Mouse (Mus musculus) forelimb bud, embryonic 11.5 days (tissue): ENCODE measurements around the gene Rtp2.

Source experiments
- DNase-seq: peaks from one replicate; pipeline ENCODE4 v3.0.0-alpha.2; 2012; ENCODE audit warnings: low read depth, low spot score

The Rtp2 gene

DNA sequence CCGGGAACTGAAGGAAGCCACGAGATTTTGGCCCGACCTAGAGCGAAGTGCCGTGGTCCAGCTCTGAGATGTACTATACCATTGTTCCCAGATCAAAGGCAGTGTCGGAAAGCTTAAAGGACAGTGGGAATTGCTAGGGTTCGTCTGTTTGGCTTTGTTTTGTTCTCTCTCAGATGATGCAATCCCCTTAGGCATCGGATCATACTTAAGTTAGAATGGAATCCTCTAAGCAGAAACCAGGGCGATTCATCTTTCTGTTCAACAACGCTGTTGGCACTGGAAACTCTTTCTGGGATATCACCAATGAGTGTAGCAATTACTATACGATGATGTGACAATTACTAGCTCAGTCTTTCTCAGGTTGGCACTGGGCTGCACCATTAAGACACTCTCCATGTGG, at the start of gene Rtp2:
Gene Rtp2, minus strand, starts transcription at position 101 of the 400 bp plus-strand sequence.
- no peak for DNase-seq

DNA sequence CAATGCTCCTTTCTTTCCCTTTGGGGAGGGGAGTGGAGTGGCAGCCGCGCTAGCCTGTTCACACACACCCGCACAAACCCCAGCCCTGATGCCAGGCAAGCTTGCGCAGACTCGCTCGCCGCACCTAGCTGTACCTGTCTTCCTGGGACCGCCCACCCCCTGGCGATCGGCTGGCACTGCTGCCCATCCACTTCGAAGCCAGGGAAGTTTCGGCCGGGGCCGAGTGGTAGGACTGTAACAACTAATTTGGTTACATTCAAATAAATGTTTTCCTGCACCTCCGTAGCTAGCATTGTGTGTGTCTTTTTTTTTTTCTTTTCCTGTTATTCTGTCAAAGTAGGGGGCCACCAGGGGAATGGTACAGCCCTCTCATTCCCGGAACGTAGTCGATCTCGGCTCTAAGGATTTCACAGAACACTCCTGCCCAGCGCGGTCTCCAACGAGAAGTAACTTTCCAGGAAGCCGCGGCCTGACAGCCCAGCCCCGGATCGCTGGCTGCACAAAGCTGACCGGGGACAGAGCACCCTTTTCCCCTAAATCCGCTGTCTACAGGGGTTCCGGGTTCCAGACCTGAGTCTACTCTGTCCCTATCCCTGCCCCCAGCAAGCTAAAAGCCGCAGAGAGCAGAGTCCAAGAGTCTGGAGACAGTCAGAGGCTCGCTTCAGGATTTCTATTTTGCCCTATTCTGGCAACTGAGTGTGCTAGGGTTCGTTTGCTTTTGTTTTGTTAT, 49.0 kb upstream of the Rtp2 start:
- no peak for DNase-seq

GRCm38 (mm10) chr16:23980201-23980870, 48.1 kb upstream of the Rtp2 start:
- no peak for DNase-seq

DNA sequence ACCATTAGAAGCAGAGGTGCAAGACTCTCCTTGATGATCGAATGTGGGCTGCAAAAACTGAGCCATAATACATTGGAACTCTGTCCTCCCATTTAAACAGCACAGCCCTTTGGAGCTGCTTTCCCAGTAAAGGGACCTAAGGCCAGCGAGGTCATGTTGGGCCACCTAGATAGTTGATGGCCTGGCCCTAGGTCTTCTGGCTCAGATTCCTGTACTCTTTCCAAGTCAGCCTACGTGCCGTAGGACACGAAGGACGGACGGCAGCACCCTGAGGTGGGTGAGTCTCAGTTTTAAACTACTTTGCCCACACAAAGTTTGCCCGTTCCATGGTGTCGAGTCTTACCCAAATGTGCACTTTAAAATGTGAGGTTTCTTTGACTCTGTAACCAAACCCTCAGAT, 47.3 kb upstream of the Rtp2 start:
- no peak for DNase-seq

DNA sequence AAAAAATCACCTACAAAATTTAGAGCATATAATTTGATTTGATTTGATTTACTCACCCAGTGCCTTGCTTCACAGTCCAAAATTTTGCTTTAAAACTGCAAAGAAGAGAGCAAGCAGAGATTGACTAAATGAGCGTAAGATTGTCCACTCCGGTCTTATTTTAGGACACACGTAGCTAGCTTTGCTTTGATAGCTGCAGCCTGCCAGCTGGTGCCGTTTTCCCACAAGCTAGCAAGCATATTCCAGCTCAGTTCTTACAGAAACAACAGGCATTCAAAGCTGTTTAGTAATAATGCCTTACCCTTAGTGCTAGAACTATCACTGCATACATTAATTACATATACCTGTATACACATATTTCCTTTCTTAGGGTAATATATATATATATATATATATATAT, 46.3 kb upstream of the Rtp2 start:
- DNase-seq, result no peak

- DNase-seq, result no peak
These were observed 45.5 kb upstream of the Rtp2 start for GRCm38 (mm10) chr16:23977732-23978131.

DNA sequence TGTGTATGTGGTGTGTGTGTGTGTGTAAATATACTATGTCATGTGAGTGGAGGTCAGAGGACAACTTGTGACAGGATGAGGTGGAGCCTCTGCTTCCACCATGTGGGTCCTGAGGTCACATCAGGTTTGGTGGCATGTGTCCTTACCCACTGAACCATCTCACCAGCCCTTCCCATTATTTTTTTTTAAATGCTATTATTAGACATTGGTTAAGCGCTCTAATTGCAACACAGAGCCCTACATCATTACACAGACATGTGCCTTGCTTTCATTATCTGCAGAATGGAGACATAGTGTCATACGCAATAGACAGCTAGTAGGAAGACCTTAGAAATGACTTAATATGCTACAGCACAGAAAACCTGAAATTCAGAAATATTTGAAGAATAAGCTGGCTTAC, 44.0 kb upstream of the Rtp2 start:
- no peak for DNase-seq

- no peak for DNase-seq
These were observed 41.6 kb upstream of the Rtp2 start for GRCm38 (mm10) chr16:23973635-23974367.

DNA sequence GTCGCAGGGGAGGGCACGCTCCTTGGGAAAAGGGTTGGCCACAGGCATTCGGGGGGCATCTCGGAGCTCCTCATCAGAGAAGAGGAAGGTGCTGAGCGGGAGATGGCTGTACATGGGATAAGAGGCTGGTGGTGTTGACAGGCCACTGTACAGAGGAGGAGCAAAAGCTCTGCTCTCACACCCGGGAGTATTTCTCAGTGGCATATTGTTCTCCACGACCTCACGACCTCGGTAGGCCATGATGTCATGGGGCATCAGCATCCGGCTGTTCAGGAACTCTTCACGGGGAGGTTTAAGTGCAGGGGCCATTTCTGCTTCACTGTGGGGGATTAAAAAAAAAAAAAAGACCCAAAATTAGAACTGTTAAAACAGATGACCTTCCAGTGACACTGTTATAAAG, 40.7 kb upstream of the Rtp2 start:
- DNase-seq, result no peak

DNA sequence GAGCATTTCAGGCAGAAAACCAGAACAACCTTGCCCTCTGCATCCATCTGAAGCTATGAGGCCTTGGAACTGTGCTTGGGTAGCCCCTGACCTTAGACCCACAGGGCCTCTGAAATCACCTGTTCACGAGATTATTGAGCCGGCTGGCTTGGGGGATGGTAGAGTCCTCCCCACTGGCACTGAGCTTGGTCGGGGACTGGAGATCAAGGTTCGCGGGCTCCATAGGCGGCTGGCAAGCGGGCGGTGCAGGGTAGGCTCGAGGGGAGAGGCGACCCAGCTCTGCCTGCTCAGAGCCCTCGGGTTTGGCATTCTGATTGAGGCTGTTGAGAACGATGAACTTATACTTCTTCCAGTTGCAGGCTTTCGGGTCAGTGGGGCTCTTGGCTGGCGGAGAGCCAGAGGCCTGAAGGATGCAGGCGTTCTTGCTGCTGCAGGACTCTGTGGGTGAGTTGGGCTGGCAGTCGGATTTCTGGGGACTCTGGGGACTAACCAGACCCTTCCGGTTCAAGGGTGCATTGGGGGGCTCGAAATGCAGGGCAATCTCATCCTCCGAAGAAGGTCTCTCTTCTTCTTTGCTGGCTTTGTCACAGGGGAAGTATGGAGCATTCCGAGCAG, 40.0 kb upstream of the Rtp2 start:
- DNase-seq, result no peak

- no peak for DNase-seq
These were observed 37.7 kb upstream of the Rtp2 start for GRCm38 (mm10) chr16:23969919-23970318.

DNA sequence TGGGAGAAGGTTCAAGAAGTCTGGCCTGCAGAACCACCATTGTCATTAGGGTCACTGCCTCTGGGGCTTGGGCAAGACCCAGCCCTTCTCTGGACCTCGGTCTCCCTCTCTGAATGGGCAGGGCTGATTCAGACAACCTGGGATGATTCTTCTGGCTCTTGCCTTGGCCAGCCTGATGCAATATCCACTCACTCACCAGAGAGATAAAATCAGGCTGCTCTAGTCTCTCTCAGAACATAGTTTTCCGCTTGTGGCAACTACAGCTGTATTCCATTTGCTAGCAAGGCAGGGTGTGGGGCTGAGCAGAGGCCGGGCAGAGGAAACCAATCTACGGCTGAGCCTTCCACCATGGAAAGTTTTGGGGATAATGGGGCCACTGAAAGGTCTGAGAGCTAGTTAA, 36.7 kb upstream of the Rtp2 start:
- no peak for DNase-seq

DNA sequence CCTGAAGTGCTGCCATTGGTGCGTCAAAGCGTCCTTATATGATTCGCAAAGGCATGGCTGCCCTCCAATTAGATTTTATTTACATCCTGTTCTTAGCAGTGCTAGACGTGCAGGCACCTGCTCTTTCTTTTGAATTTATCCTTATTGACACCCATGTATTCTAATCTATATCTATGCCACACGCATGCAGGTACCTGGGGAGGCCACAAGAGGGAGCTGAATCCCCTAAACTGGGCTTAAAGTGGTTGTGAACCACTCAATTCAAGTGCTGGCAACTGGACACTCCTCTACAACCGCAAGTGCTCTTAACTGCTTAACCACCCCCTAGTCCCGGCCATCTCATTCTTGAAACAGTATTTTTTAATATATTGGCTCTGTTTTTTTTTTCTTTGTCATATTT, 35.1 kb upstream of the Rtp2 start:
- DNase-seq, result no peak

DNA sequence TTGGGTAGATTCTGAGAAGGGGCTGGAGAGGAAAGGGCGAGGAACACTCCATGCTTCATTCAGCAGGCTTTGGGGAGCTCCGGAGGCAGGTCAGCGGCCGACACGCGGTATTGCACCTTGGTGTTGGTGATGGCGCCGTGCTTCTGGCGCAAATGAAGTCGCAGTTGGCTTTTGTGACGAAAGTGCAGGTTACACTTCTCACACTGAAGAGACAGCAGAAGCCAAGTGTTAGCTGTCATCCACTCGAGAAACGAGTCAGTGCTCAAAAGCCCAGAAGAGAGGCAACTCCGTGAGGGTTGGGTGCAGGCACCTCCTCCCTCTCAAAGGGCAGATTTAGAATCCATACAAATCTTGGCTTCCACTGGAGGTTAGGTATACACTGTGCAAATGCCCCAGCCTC, 33.9 kb upstream of the Rtp2 start:
- DNase-seq, result no peak

DNA sequence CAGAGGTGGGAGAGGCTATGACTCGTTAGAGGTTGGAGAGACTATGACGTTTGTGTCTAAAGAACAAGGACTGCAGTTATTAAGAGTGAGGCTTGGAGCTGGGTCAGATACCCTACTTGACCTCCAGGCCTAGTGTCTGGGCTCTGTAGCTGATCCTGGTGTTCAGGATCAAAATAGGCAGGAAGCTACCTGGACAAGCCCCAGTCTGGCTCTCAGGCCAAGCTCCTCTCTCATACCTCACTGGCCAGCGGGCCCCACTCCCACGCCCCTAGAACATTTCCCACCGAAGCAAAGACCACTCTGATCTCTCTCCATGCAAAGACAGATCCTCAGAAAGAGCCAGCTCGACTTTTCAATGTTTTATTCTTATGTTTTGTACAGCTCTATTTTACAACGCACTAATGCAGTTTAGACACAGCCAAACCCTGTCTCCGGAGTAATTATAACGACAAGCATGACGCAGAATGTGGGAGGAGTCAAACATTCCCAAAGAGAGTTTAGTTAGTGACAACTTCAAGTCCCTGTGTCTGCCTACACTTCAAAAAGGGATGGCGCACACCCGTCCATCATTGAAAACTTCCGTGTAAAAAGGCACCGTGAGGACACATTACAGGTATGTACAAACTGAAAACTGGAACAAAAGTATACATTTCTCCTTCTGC, 32.6 kb upstream of the Rtp2 start:
- DNase-seq, result no peak

DNA sequence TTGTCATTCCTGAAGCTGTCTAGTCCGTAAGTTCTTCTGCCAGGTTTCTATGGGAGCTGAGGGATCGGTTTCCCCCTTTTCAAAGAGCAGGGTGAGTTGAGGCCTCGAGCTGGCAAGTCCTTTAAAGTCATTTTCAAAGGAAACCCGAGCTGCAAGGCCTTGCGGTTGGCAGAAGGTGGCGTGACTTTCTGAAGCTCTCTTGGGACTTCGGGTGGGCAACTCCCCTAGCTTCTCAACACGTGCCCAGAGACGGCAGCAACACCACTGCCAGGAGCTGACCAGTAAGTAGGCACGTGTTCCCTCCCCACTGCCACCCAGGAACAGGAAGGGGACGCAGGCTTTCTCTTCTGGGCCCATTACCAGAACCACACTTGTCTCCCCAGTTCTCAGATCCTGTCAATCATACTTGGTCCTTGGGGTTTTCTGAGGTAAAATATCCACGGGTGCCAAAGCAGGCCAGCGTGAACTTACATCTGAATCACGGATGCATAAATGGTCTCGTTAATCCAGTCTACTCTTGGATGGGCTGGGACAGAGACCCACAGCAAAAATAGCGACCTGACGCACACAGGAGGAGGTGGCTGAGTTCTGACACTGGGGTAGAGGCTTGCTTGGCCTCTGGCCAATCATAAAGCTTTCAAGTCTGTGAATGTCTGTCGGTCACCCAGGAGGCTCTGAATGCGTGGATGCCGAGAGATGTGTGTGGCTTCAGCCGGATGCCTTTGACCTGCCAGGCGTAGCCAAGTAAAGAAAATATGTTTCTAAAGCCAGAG, 31.9 kb upstream of the Rtp2 start:
- no peak for DNase-seq

- no peak for DNase-seq
These were observed 30.2 kb upstream of the Rtp2 start for GRCm38 (mm10) chr16:23962401-23962800.

DNA sequence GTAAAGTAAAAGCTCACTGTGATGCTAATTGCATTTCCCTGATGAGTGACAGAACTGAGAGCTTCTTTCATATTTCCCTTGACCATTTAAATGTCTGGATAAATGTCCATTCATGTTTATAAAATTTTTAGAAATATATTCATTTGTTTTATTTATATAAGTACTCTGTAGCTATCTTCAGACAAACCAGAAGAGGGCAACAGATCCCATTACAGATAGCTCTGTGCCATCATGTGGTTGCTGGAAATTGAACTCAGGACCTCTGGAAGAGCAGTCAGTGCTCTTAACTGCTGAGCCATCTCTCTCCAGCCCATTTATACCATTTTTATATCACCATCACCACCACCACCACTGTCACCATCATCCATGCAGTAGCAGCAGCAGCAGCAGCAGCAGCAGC, 26.7 kb upstream of the Rtp2 start:
- DNase-seq, result no peak

- no peak for DNase-seq
These were observed 21.7 kb upstream of the Rtp2 start for GRCm38 (mm10) chr16:23953959-23954260.

- peak; percentile 67 for DNase-seq
These were observed 21.2 kb upstream of the Rtp2 start for GRCm38 (mm10) chr16:23953189-23953958.
